Mouse (Mus musculus) left cerebral cortex, postnatal 36 days (tissue): ENCODE results near the gene Dnajc16. TPM values are rescaled to one million over a fixed set of nuclear protein-coding genes. Genes with fewer than 3 reads are reported as not detected.

Experiments used
- DNase-seq, 2 experiments: peaks; one replicate each; pipeline ENCODE4 v3.0.0; 2021 to 2022; ENCODE audit warnings: low spot score in 2 of 2, mixed read lengths in 1 of 2
- intact Hi-C: fragments of 180-260 bp; cut with DNase I; formaldehyde crosslinking; loops from one replicate; pipeline ENCODE4 v1.15.1; 2025
- total RNA-seq, 2 experiments: library from RNA; stranded (reverse); gene quantifications; 2 replicates each; pipeline ENCODE4 v1.2.3; 2021

Gene Dnajc16
- total RNA-seq, 2 experiments from 2014 or later, result 39.7 to 41.9 TPM

- DNase-seq, result no peak
- intact Hi-C loops, result no loop called here
These were observed 23.2 kb downstream of the Dnajc16 start for GRCm38 (mm10) chr4:141767353-141768036.

DNA sequence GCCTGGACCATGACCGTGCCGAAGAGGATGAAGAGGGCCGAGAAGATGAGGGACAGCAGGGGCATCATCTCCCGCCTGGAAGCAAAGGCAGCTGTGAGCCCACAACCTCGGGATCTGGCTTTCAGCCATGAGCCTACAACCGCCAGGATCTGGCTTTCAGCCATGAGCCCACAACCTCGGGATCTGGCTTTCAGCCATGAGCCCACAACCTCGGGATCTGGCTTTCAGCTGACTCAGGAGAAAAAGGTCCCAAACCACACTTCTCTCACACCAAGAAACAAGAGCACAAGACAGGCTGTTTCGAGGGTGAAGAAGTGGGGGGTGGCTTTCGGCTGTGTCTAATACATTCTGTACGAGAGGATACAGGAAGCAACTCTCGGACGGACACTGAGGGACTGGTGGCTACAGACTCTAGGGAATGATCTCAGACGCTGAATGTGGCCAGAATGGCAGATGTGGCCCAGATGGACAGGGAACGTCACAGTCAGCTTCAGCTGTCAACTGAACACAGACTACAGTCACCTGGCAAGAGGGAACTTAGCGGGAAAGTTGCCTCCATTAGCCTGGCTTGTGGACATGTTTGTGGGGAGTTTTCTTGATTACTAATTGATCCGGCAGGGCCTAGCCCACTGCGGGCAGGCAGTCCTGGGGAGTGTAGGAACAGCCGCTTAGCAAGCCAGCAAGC is 23.9 kb downstream of the Dnajc16 start:
- intact Hi-C loops, result no loop called here
- DNase-seq, result no peak

- DNase-seq, result peak in 1 of 2 experiments; percentile 25
- intact Hi-C loops, result no loop called here
These were observed 24.4 kb downstream of the Dnajc16 start for GRCm38 (mm10) chr4:141766316-141766667.

DNA sequence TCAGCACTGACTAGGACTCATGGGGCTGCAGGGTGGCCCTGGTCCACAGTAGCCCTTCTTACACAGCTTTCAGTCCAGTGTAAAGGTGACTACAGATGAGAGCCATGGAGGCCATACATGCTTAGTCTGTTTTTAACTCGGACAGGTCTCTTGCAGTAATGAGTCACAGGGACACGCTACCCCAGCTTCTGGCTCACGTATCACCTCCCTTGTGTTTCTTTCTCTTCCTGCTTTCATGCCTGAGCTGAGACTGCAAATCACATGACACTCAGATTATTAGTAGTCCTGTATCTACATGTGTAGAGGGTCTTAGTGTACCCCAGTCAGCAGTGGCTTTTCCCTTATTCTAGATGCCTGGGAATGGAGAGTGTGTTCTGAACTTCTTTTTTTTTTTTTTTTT is 25.7 kb downstream of the Dnajc16 start:
- DNase-seq, result no peak
- intact Hi-C loops, result no loop called here

GRCm38 (mm10) chr4:141763476-141763875 is 27.3 kb downstream of the Dnajc16 start:
- intact Hi-C loops, result no loop called here

DNA sequence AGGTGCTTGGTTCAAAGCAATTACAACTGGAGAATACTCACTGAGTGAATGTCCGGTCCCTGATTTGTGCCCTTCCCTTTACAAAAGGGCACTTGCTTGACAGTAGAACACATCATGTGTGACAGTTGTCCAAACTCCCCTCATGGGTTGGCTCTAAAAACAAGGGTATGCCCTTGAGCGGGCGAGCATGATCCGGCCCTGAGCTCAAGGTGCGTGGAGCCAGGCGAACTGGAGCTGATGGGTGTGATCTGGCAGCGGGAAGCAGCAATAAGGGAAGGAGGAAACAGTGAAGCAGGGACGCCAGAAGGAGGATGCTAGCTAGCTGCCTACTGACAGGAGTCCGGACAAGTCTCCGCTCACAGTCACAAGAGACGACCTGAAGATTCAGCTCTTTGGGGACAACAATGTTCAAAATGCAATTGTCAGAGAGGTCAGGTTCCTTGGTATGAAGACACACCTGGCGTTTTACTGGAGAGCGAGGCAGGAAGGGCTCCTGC is 28.6 kb downstream of the Dnajc16 start:
- DNase-seq, result no peak
- intact Hi-C loops, result no loop called here

More at GRCm38 (mm10) chr4:141763476-141763875, 27.3 kb downstream of the Dnajc16 start:
- no peak for DNase-seq

DNA sequence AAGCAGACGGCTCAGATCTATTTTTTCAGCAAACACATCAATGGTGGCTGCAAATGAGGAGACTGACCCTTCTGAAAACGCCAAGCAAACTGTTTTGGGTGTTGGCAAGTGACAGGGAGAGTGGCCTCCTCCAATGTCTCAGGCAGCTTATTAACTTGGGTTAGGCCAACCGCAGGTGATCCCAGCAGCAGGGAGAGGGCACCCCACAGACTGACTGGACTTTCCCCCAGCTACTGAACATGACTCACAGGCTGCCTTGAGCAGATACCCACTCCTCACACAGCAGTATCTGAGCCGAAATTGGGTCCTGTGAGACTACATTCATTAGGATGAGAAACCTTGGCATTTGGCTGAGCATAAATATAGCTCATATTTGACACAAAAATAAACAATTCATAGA is 29.8 kb downstream of the Dnajc16 start:
- no peak for DNase-seq
- intact Hi-C loops, result no loop called here

DNA sequence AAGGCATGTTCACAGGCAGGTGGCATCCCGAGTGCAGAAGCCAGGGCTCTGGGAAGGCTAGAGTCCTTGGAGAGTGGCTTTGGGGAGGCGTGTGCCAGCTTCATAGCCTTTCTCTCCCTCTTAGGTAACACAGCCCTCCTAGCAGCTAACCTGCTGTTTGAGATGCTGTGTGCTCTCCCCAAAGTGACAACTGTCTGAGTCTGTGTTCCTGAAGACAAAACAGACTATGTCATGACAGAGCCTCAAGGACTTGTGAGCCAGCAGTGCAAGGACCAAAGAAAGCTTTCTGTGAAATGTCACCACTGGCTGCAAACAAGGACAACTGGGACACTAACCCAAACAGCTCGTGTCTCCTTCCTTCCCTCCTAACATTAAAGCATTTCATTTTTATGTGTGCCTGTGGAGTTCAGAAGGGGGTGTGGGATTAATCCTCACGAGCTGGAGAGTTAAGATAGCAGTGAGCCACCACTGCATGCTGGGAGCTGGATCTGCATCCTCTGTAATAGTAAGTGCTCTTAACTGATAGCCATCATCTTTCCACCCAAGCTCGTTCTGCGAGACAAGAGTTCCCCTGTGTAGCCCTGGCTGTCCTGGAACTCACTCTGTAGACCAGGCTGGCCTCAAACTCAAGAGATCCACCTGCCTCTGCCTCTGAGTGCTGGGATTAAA is 31.7 kb downstream of the Dnajc16 start:
- no peak for DNase-seq

GRCm38 (mm10) chr4:141757124-141757523 is 33.6 kb downstream of the Dnajc16 start:
- no peak for DNase-seq
- intact Hi-C loops, result no loop called here

More for the DNA sequence above, 31.7 kb downstream of the Dnajc16 start:
- intact Hi-C loops, result no loop called here

- DNase-seq, result no peak
- intact Hi-C loops, result no loop called here
These were observed 35.3 kb downstream of the Dnajc16 start for GRCm38 (mm10) chr4:141755375-141755930.

DNA sequence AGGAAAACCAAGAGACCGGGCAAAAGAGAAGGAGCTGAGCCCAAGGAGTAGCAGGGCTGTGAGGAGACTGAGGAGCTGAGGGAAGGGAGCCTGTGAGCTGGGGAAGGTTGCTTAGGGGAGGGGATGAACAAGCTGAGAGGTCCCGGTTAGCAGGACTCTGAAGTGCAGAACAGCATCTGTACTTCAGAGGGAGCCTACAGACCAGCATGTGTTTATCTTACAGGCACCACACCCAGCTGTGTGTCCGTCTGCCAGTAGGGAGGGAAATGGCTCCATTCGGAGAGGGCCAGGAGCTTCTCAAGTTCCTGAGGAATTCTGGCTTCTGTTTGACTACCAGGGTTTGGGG is 38.7 kb downstream of the Dnajc16 start:
- intact Hi-C loops, result no loop called here
- DNase-seq, result no peak

GRCm38 (mm10) chr4:141751419-141752075 is 39.2 kb downstream of the Dnajc16 start:
- DNase-seq, result no peak
- intact Hi-C loops, result no loop called here

DNA sequence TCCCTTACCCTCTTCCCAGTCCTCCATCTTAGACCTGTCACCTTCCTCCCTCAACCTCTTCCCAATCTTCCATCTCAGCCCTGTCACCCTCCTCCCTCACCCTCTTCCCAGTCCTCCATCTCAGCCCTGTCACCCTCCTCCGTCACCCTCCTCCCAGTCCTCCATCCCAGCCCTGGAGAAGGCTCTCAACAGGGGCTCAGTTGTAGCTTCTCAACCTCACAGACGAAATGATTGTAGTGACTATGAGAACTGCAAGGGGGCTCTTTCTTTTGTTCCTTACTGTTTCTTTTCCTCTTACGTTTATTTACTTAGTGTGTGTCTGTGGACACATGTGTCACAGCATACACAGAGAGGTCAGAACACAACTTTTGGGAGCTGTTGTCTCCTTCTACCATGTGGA is 39.9 kb downstream of the Dnajc16 start:
- intact Hi-C loops, result no loop called here
- no peak for DNase-seq

DNA sequence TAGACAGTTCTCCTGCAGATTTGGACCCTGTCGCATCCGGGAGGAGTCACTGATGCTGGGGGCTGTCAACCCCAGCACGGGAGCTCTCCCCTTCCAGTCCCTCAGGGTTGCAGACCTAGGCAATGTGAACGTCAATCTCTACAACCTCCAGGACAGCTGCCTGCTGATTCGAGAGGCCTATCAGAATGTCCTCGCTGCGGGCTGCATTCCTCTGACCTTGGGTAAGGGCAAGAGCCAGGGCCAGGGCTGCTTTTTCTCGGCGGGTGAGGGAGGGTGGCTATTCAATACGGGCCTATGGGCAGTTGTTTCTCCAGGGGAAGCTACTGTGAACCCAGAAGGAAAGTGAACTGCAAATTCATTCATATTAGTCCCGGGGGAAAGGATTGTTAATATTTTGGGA is 41.2 kb downstream of the Dnajc16 start:
- no peak for DNase-seq
- intact Hi-C loops, result no loop called here

- DNase-seq, result no peak
- intact Hi-C loops, result no loop called here
These were observed 44.0 kb downstream of the Dnajc16 start, which contains the start of gene Agmat for GRCm38 (mm10) chr4:141746578-141747346. Agmat (plus strand) TSS chr4:141746672.

- no peak for DNase-seq
- intact Hi-C loops, result no loop called here
These were observed 48.4 kb downstream of the Dnajc16 start for GRCm38 (mm10) chr4:141742381-141742780.

DNA sequence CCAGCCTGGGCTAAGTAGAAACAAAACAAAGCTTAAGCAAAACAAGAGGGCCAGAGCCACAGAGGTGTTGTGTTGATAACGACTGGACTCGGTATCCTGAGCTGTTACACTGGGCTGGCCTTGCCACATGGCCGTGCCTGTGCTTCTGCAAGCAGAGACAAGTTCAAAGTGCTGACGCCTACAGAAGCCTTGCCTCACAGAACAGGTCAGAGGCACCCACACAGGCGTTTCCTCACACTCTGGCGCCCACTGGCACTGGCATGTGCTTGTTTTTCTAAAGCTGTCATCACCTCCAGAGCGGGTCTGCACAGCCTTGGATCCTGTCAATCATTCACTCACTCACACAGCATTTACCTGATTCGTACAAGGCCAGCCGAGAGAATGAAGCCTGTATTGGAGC is 48.9 kb downstream of the Dnajc16 start:
- intact Hi-C loops, result no loop called here
- DNase-seq, result no peak

DNA sequence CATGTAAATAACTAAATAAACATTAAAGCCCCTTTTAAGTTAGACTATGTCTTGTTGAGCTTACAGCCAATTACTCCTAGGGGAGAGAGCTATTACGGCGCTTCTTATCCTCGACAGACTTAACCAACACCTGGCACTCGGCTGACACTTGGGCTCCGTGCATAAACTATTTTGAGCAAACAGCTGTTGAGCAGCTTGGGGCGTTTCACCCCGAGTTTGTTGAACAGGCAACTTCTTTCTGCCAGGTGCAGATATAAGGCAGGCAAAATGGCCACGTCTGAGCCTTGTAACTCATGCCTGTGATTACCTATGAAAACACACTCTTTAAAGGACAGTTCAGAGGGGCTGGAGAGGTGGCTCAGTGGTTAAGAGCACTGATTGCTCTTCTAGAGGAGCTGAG is 52.7 kb downstream of the Dnajc16 start:
- no peak for DNase-seq
- intact Hi-C loops, result no loop called here

DNA sequence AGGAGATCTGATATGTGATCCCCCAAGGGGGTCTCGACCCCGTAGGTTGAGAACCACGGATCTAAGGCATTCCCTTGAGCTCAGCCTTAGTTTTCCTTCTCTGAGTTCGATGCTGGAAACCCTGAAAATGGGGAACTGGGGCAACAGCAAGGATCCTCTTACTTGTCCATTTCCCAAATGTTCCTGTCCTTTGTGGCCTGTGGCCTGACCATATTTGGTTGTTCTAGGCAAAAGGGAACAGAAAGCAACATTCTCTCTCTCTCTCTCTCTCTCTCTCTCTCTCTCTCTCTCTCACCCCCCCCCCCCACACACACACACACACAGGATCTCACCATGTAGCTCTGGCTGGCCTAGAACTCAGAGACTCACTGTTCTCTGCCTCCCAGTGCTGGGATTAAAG is 53.9 kb downstream of the Dnajc16 start:
- no peak for DNase-seq
- intact Hi-C loops, result no loop called here
